Mouse (Mus musculus) forebrain, embryonic 14.5 days (tissue): ENCODE measurements at regions not wholly inside any gene's neighbourhood (a gene's known extent, or its start where the extent isn't known, plus 50 kb on each side); places are given as distances from the start of the nearest gene placed in this dataset.

ENCODE experiments used
- ATAC-seq: fragments of 200-750 bp; cut with Nextera tagmentation; 2 replicates; pipeline ENCODE4 v1.8.0; 2017; ENCODE audit warnings: mild to moderate bottlenecking, moderate library complexity
- DNase-seq: peaks from one replicate; pipeline ENCODE4 v3.0.0-alpha.2; 2015; ENCODE audit warnings: low spot score
- H3K27ac ChIP-seq: fragments of 300-500 bp; sonication (generic); 2 replicates; pipeline ENCODE4 v1.5.1; 2014; ENCODE audit warnings: low read depth, mild to moderate bottlenecking, control low read depth, low read length, moderate library complexity
- H3K27me3 ChIP-seq: fragments of 300-500 bp; sonication (generic); replicated peaks from 2 replicates; pipeline ENCODE4 v1.6.1; 2014; ENCODE audit warnings: low read length, control low read depth, mixed read lengths; ENCODE audit not compliant: control insufficient read depth, insufficient read depth
- H3K36me3 ChIP-seq: fragments of 300-500 bp; sonication (generic); 2 replicates; pipeline ENCODE4 v1.6.1; 2014; ENCODE audit warnings: low read length, control low read depth; ENCODE audit not compliant: control insufficient read depth, insufficient read depth
- H3K4me1 ChIP-seq: fragments of 300-500 bp; sonication (generic); 2 replicates; pipeline ENCODE4 v1.6.1; 2014; ENCODE audit warnings: antibody characterized with exemption, low read length, control low read depth; ENCODE audit not compliant: control insufficient read depth, insufficient read depth
- H3K4me2 ChIP-seq: fragments of 300-500 bp; sonication (generic); 2 replicates; pipeline ENCODE4 v1.6.1; 2014; ENCODE audit warnings: mild to moderate bottlenecking, control low read depth, low read length
- H3K4me3 ChIP-seq: fragments of 300-500 bp; sonication (generic); 2 replicates; pipeline ENCODE4 v1.5.1; 2014; ENCODE audit warnings: low read depth, low read length, control low read depth
- H3K9ac ChIP-seq: fragments of 300-500 bp; sonication (generic); 2 replicates; pipeline ENCODE4 v1.6.1; 2014; ENCODE audit warnings: mild to moderate bottlenecking, low read length, control low read depth, moderate library complexity
- H3K9me3 ChIP-seq: fragments of 300-500 bp; sonication (generic); replicated peaks from 2 replicates; pipeline ENCODE4 v1.6.1; 2016; ENCODE audit warnings: low read length, control low read depth, mixed read lengths; ENCODE audit not compliant: control insufficient read depth
- WGBS: fragments of 180-500 bp; shearing (Covaris S2); extraction: QIAGEN DNeasy Blood & Tissue Kit; methylation state at CpG from one replicate; pipeline ENCODE4 v1.1.7; 2014; 5-methylcytosine and 5-hydroxymethylcytosine counted together

DNA sequence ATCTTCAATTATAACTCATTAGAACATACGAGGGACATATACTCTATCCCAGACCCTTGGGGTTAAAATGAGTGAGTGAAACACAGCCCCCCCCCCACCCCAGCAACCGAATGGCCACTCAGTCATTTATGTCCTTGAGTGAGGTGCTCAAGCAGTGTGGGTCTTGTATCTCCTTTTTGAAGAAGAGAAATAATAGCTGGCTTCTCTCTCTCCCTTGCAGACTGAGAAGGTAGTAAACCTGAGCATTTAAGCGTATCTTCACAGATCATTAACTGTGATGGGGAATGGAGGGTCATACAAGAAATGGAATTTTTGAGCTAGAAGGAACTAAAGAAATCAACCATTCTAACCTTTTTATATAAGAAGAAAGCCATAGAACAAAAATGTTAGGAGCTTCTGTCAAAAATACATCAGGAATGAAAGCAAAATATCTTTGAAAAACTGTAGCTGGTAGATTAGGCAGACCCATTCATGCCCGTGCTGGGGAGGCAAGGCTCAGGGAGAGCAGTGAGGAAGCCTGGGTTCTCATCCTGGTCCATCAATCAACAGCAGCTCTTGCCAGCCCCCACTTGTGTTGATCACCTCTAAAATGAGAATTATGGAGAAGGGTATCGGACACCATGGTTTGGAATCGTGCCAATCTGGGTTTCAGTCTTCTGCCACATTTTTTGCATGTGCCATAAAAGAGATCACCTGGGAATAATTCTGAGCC is 98.4 kb upstream of the Plxna2 start:
- Histone ChIP-seq H3K27me3 (no peaks in the 10 kb centered on the region), H3K4me1 (peaks cover 4% of the 10 kb centered on the region; the same call in 1 of the 2 replicates), H3K4me3 (no peak overlapping the region), H3K4me2 (no peak overlapping the region), H3K27ac (no peak overlapping the region), H3K9ac (no peak overlapping the region), H3K9me3 (no peaks in the 10 kb centered on the region), H3K36me3 (no peaks in the 10 kb centered on the region)
- 82% methylated on average over 6 of the region's 6 CpGs for WGBS
- DNase-seq = no peak
- ATAC-seq = no peak

DNA sequence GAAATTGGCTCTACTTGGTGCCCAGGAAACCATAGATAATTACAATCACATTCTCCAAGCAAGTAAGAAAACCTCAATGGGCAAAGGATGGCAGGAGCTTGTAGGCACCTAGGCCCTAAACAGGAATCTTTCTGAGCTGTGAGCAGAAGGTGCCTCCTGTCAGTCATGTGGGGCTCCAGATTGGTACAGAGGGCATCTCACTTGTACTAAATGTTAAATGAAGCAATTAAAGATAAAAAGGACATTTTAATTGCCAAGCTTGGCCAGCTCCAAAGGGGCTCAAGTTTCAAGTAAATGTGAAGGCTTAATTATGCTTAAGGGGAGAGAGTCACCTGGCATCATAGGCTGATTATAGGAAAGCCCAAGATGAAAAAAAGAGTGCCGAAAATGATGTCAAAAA is 101.9 kb upstream of the Plxna2 start:
- H3K27ac ChIP-seq = no peak overlapping the region
- no peak overlapping the region for H3K4me3 ChIP-seq
- DNase-seq (peak; percentile 54), ATAC-seq (peak; percentile 68)
- no peaks in the 10 kb centered on the region for H3K27me3 ChIP-seq
- no peak overlapping the region for H3K9ac ChIP-seq
- H3K4me1 ChIP-seq = peaks cover 4% of the 10 kb centered on the region; the same call in 1 of the 2 replicates
- H3K4me2 ChIP-seq = no peak overlapping the region
- peaks cover 6% of the 10 kb centered on the region; the same call in 1 of the 2 replicates for H3K9me3 ChIP-seq
- H3K36me3 ChIP-seq = no peaks in the 10 kb centered on the region
- 38% methylated on average over 1 of the region's 1 CpGs for WGBS

DNA sequence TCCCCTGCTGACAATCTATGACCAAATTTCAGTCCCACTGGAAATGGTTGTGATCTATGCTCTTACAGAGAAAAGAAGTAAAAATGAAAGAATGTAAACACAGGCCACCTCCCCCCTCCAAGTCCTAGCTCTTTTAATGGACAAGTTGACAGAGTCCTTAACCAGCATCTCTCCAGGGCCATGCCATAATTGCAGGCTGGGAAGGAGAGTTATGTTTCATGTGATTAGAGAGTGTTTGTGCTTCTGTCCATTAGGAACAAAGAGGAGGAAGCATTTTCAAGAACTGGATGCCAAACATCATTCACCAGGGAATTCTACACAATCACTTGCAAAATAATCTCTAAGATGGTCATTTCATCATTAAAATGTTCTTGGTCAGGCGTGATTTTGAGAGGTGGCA is 109.7 kb upstream of the Plxna2 start:
- 75% methylated on average over 1 of the region's 1 CpGs for WGBS
- H3K4me2 ChIP-seq = no peak overlapping the region
- no peak overlapping the region for H3K27ac ChIP-seq
- peaks cover 3% of the 10 kb centered on the region; the same call in 1 of the 2 replicates for H3K4me1 ChIP-seq
- ATAC-seq = no peak
- H3K9ac ChIP-seq = no peak overlapping the region
- no peak overlapping the region for H3K4me3 ChIP-seq
- DNase-seq = no peak
- H3K9me3 ChIP-seq = peaks cover 6% of the 10 kb centered on the region; the same call in 1 of the 2 replicates
- H3K36me3 ChIP-seq = no peaks in the 10 kb centered on the region
- H3K27me3 ChIP-seq = no peaks in the 10 kb centered on the region

- 14% methylated on average over 3 of the region's 3 CpGs for WGBS
Measured at GRCm38 (mm10) chr1:194505826-194506225, 112.2 kb upstream of the Plxna2 start.

DNA sequence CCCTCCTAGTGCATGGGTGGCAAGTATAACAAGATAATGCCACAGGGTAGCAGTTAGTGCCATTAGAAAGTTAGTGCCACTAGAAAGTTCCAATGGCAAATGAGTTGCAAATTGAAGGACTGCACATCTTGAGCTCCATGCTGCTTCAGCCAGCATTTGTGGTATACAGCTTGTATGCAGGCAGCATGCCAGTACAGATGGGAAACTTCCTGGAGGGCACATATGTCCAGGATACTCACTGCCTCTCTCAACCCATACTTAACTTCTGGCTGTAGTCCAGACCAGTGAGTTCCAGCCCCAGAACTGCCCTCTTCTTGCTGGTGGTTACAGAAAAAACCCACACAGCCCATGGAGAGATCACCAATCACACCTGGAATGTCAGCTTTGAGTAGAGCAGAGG is 113.8 kb upstream of the Plxna2 start:
- H3K4me3 ChIP-seq = no peak overlapping the region
- peak; percentile 54; the same call in 1 of the 2 replicates for ATAC-seq
- no peaks in the 10 kb centered on the region for H3K27me3 ChIP-seq
- H3K36me3 ChIP-seq = no peaks in the 10 kb centered on the region
- peaks cover 3% of the 10 kb centered on the region; the same call in 1 of the 2 replicates for H3K4me1 ChIP-seq
- no peak overlapping the region for H3K27ac ChIP-seq
- H3K4me2 ChIP-seq = no peak overlapping the region
- DNase-seq = peak; percentile 54
- H3K9me3 ChIP-seq = no peaks in the 10 kb centered on the region
- H3K9ac ChIP-seq = no peak overlapping the region

More at GRCm38 (mm10) chr1:194505826-194506225, 112.2 kb upstream of the Plxna2 start:
- Histone ChIP-seq H3K9me3 (no peaks in the 10 kb centered on the region), H3K27me3 (no peaks in the 10 kb centered on the region), H3K27ac (no peak overlapping the region), H3K36me3 (no peaks in the 10 kb centered on the region), H3K4me2 (no peak overlapping the region), H3K9ac (no peak overlapping the region), H3K4me1 (peaks cover 3% of the 10 kb centered on the region; the same call in 1 of the 2 replicates), H3K4me3 (no peak overlapping the region)
- no peak for ATAC-seq
- DNase-seq = no peak

- peak; percentile 47 for DNase-seq
- Histone ChIP-seq H3K4me3 (no peak overlapping the region), H3K36me3 (no peaks in the 10 kb centered on the region), H3K27me3 (no peaks in the 10 kb centered on the region), H3K4me2 (no peak overlapping the region), H3K9ac (no peak overlapping the region), H3K4me1 (peaks cover 3% of the 10 kb centered on the region; the same call in 1 of the 2 replicates), H3K9me3 (no peaks in the 10 kb centered on the region), H3K27ac (no peak overlapping the region)
- ATAC-seq = peak; percentile 61
- WGBS = 28% methylated on average over 3 of the region's 3 CpGs
Measured at GRCm38 (mm10) chr1:194503517-194503916, 114.5 kb upstream of the Plxna2 start.

DNA sequence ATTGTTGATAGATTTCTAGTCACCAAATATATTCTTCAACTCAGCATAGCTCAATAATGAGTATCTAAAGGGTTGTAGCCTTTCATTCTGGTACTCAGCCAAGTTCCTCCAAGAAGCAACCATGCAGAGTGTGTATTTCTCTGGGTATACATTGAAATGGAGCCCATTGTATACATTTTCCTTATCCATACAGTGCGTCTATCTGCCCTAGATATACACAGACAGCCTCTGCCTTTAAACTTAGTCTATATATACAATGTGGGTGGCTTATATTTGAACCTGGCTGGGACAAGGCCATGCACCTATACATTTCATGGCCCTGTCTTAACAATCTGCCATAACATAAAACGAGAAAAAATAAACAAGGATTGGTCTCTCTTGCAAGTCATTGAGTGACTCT is 121.6 kb upstream of the Plxna2 start:
- no peak overlapping the region for H3K9ac ChIP-seq
- H3K36me3 ChIP-seq = no peaks in the 10 kb centered on the region
- no peaks in the 10 kb centered on the region for H3K9me3 ChIP-seq
- no peak overlapping the region for H3K4me3 ChIP-seq
- 90% methylated on average over 2 of the region's 2 CpGs for WGBS
- H3K27ac ChIP-seq = no peak overlapping the region
- no peaks in the 10 kb centered on the region for H3K4me1 ChIP-seq
- ATAC-seq = no peak
- H3K27me3 ChIP-seq = no peaks in the 10 kb centered on the region
- no peak overlapping the region for H3K4me2 ChIP-seq
- DNase-seq = no peak

- Histone ChIP-seq H3K9ac (no peak overlapping the region), H3K36me3 (no peaks in the 10 kb centered on the region), H3K4me2 (no peak overlapping the region), H3K4me1 (no peaks in the 10 kb centered on the region), H3K27me3 (no peaks in the 10 kb centered on the region), H3K4me3 (no peak overlapping the region), H3K9me3 (no peaks in the 10 kb centered on the region), H3K27ac (no peak overlapping the region)
- no peak for ATAC-seq
- no peak for DNase-seq
Measured at GRCm38 (mm10) chr1:194491111-194491510, 126.9 kb upstream of the Plxna2 start.

GRCm38 (mm10) chr1:194488126-194488525 is 129.9 kb upstream of the Plxna2 start:
- Histone ChIP-seq H3K27ac (no peak overlapping the region), H3K9me3 (no peaks in the 10 kb centered on the region), H3K27me3 (no peaks in the 10 kb centered on the region), H3K36me3 (no peaks in the 10 kb centered on the region), H3K4me3 (no peak overlapping the region), H3K9ac (no peak overlapping the region), H3K4me2 (no peak overlapping the region), H3K4me1 (no peaks in the 10 kb centered on the region)
- DNase-seq (no peak), ATAC-seq (no peak)
